Mouse (Mus musculus) forebrain, embryonic 12.5 days (tissue): ENCODE data around the gene Tsc22d1. TPM values are rescaled to one million over a fixed set of nuclear protein-coding genes. Genes with fewer than 3 reads are reported as not detected.

Source experiments
- ATAC-seq: fragments of 200-750 bp; cut with Nextera tagmentation; 2 replicates; pipeline ENCODE4 v1.8.0; 2017; ENCODE audit warnings: moderate TSS enrichment; ENCODE audit not compliant: low FRiP score
- H3K27ac ChIP-seq: fragments of 300-500 bp; sonication (generic); 2 replicates; pipeline ENCODE4 v1.5.1; 2016; ENCODE audit warnings: mild to moderate bottlenecking
- H3K27me3 ChIP-seq: fragments of 300-500 bp; sonication (generic); 2 replicates; pipeline ENCODE4 v1.6.1; 2016; ENCODE audit warnings: mild to moderate bottlenecking
- H3K36me3 ChIP-seq: fragments of 300-500 bp; sonication (generic); replicated peaks from 2 replicates; pipeline ENCODE4 v1.6.1; 2016; ENCODE audit warnings: mild to moderate bottlenecking
- H3K4me1 ChIP-seq: fragments of 300-500 bp; sonication (generic); 2 replicates; pipeline ENCODE4 v1.6.1; 2016
- H3K4me2 ChIP-seq: fragments of 300-500 bp; sonication (generic); 2 replicates; pipeline ENCODE4 v1.6.1; 2016; ENCODE audit warnings: mild to moderate bottlenecking, moderate library complexity
- H3K4me3 ChIP-seq: fragments of 300-500 bp; sonication (generic); replicated peaks from 2 replicates; pipeline ENCODE4 v1.5.1; 2016; ENCODE audit warnings: mild to moderate bottlenecking
- H3K9ac ChIP-seq: fragments of 300-500 bp; sonication (generic); 2 replicates; pipeline ENCODE4 v1.6.1; 2016; ENCODE audit warnings: mild to moderate bottlenecking
- H3K9me3 ChIP-seq: fragments of 300-500 bp; sonication (generic); 2 replicates; pipeline ENCODE4 v1.6.1; 2016
- WGBS: fragments of 180-500 bp; shearing (Covaris S2); methylation state at CpG from one replicate; pipeline ENCODE4 v1.1.7; 2016; 5-methylcytosine and 5-hydroxymethylcytosine counted together
- polyA plus RNA-seq: library from polyadenylated mRNA; unstranded; fragments of >200 nt; fragmentation: Nextera tagmentation; extraction: Ambion mirVana; gene quantifications from 2 replicates; pipeline ENCODE4 v1.2.1, GENCODE M21; 2016

The Tsc22d1 gene
- polyA plus RNA-seq, 1 experiment from 2014 or later, result 460 TPM

GRCm38 (mm10) chr14:76497187-76497586, 82.4 kb downstream of the Tsc22d1 start:
- Histone ChIP-seq H3K4me2 (no peak overlapping the region), H3K4me3 (no peak overlapping the region), H3K27me3 (no peaks in the 10 kb centered on the region), H3K9me3 (no peaks in the 10 kb centered on the region), H3K36me3 (peaks cover 13% of the 10 kb centered on the region), H3K4me1 (peaks cover 17% of the 10 kb centered on the region; the same call in 1 of the 2 replicates), H3K27ac (no peak overlapping the region), H3K9ac (no peak overlapping the region)
- no peak for ATAC-seq
- 46% methylated on average over 9 of the region's 9 CpGs for WGBS

GRCm38 (mm10) chr14:76498210-76498609, 83.4 kb downstream of the Tsc22d1 start:
- WGBS, result 60% methylated on average over 7 of the region's 7 CpGs
- Histone ChIP-seq H3K27ac (no peak overlapping the region), H3K4me3 (no peak overlapping the region), H3K27me3 (no peaks in the 10 kb centered on the region), H3K4me1 (peaks cover 17% of the 10 kb centered on the region; the same call in 1 of the 2 replicates), H3K36me3 (peaks cover 13% of the 10 kb centered on the region), H3K9me3 (no peaks in the 10 kb centered on the region), H3K9ac (no peak overlapping the region), H3K4me2 (no peak overlapping the region)
- ATAC-seq, result no peak

GRCm38 (mm10) chr14:76499492-76499891, 84.7 kb downstream of the Tsc22d1 start:
- WGBS, result 87% methylated on average over 6 of the region's 6 CpGs
- no peaks in the 10 kb centered on the region for H3K27me3 ChIP-seq
- H3K9ac ChIP-seq, result no peak overlapping the region
- peaks cover 21% of the 10 kb centered on the region for H3K4me1 ChIP-seq
- ATAC-seq, result no peak
- H3K9me3 ChIP-seq, result no peaks in the 10 kb centered on the region
- H3K36me3 ChIP-seq, result 0 out of 2 replicates have a peak, but pooled peaks cover under 1% of the 10 kb centered on the region
- no peak overlapping the region for H3K4me2 ChIP-seq
- no peak overlapping the region for H3K27ac ChIP-seq
- H3K4me3 ChIP-seq, result no peak overlapping the region

GRCm38 (mm10) chr14:76500036-76500435, 85.3 kb downstream of the Tsc22d1 start:
- WGBS, result 50% methylated on average over 5 of the region's 5 CpGs
- Histone ChIP-seq H3K36me3 (no peaks in the 10 kb centered on the region), H3K4me3 (no peak overlapping the region), H3K27me3 (no peaks in the 10 kb centered on the region), H3K9me3 (no peaks in the 10 kb centered on the region), H3K4me2 (no peak overlapping the region), H3K9ac (no peak overlapping the region), H3K4me1 (peaks cover 21% of the 10 kb centered on the region), H3K27ac (no peak overlapping the region)
- no peak for ATAC-seq

GRCm38 (mm10) chr14:76503231-76503851, 88.6 kb downstream of the Tsc22d1 start:
- H3K4me1 ChIP-seq, result peaks cover 32% of the 10 kb centered on the region
- no peaks in the 10 kb centered on the region for H3K27me3 ChIP-seq
- H3K9me3 ChIP-seq, result no peaks in the 10 kb centered on the region
- H3K36me3 ChIP-seq, result peaks cover 20% of the 10 kb centered on the region
- peak overlapping the region; percentile 61 for H3K4me3 ChIP-seq
- H3K4me2 ChIP-seq, result peak overlapping the region; percentile 92
- 9% methylated on average over 13 of the region's 13 CpGs for WGBS
- H3K27ac ChIP-seq, result peak overlapping the region; percentile 100
- no peak for ATAC-seq
- peak overlapping the region; percentile 96; the same call in 1 of the 2 replicates for H3K9ac ChIP-seq

GRCm38 (mm10) chr14:76504121-76504737, 89.5 kb downstream of the Tsc22d1 start:
- ATAC-seq, result peak; percentile 95
- Histone ChIP-seq H3K27me3 (no peaks in the 10 kb centered on the region), H3K9ac (peak overlapping the region; percentile 96), H3K4me2 (peak overlapping the region; percentile 92), H3K4me1 (peaks cover 31% of the 10 kb centered on the region), H3K4me3 (peak overlapping the region; percentile 61), H3K36me3 (peaks cover 22% of the 10 kb centered on the region), H3K9me3 (no peaks in the 10 kb centered on the region), H3K27ac (peak overlapping the region; percentile 100)
- WGBS, result under 1% methylated on average over 40 of the region's 52 CpGs

GRCm38 (mm10) chr14:76505101-76505438, 90.3 kb downstream of the Tsc22d1 start:
- H3K9me3 ChIP-seq, result no peaks in the 10 kb centered on the region
- peak overlapping the region; percentile 92 for H3K4me2 ChIP-seq
- 0% methylated on average over 10 of the region's 10 CpGs for WGBS
- H3K27me3 ChIP-seq, result no peaks in the 10 kb centered on the region
- ATAC-seq, result no peak
- H3K9ac ChIP-seq, result peak overlapping the region; percentile 96
- peak overlapping the region; percentile 100 for H3K27ac ChIP-seq
- peaks cover 30% of the 10 kb centered on the region for H3K4me1 ChIP-seq
- peaks cover 30% of the 10 kb centered on the region for H3K36me3 ChIP-seq
- peak overlapping the region; percentile 61 for H3K4me3 ChIP-seq

GRCm38 (mm10) chr14:76505439-76506220, 90.9 kb downstream of the Tsc22d1 start:
- peaks cover 34% of the 10 kb centered on the region for H3K36me3 ChIP-seq
- peak overlapping the region; percentile 61 for H3K4me3 ChIP-seq
- ATAC-seq, result peak; percentile 83
- peaks cover 28% of the 10 kb centered on the region for H3K4me1 ChIP-seq
- peak overlapping the region; percentile 96 for H3K9ac ChIP-seq
- peak overlapping the region; percentile 92 for H3K4me2 ChIP-seq
- H3K27ac ChIP-seq, result peak overlapping the region; percentile 100
- no peaks in the 10 kb centered on the region for H3K27me3 ChIP-seq
- WGBS, result under 1% methylated on average over 31 of the region's 31 CpGs
- no peaks in the 10 kb centered on the region for H3K9me3 ChIP-seq

GRCm38 (mm10) chr14:76506425-76507205, 91.9 kb downstream of the Tsc22d1 start:
- peaks cover 34% of the 10 kb centered on the region for H3K36me3 ChIP-seq
- peak overlapping the region; percentile 92 for H3K4me2 ChIP-seq
- no peak for ATAC-seq
- peaks cover 28% of the 10 kb centered on the region for H3K4me1 ChIP-seq
- no peaks in the 10 kb centered on the region for H3K27me3 ChIP-seq
- H3K9me3 ChIP-seq, result no peaks in the 10 kb centered on the region
- peak overlapping the region; percentile 96 for H3K9ac ChIP-seq
- peak overlapping the region; percentile 61 for H3K4me3 ChIP-seq
- WGBS, result 51% methylated on average over 27 of the region's 27 CpGs
- peak overlapping the region; percentile 100 for H3K27ac ChIP-seq

- peak overlapping the region; percentile 32; the same call in 1 of the 2 replicates for H3K27ac ChIP-seq
- 94% methylated on average over 7 of the region's 7 CpGs for WGBS
- H3K4me1 ChIP-seq, result peaks cover 26% of the 10 kb centered on the region
- no peaks in the 10 kb centered on the region for H3K9me3 ChIP-seq
- H3K4me3 ChIP-seq, result peak overlapping the region; percentile 61; the same call in 1 of the 2 replicates
- H3K27me3 ChIP-seq, result no peaks in the 10 kb centered on the region
- peak overlapping the region; percentile 92 for H3K4me2 ChIP-seq
- H3K36me3 ChIP-seq, result peaks cover 34% of the 10 kb centered on the region
- no peak for ATAC-seq
- H3K9ac ChIP-seq, result no peak overlapping the region
These were observed 92.6 kb downstream of the Tsc22d1 start for GRCm38 (mm10) chr14:76507357-76507756.

- no peak for ATAC-seq
- Histone ChIP-seq H3K27ac (peak overlapping the region; percentile 42; the same call in 1 of the 2 replicates), H3K27me3 (no peaks in the 10 kb centered on the region), H3K9ac (no peak overlapping the region), H3K4me1 (peaks cover 26% of the 10 kb centered on the region), H3K9me3 (no peaks in the 10 kb centered on the region), H3K4me3 (no peak overlapping the region), H3K36me3 (peaks cover 34% of the 10 kb centered on the region), H3K4me2 (no peak overlapping the region)
- 91% methylated on average over 9 of the region's 9 CpGs for WGBS
These were observed 93.2 kb downstream of the Tsc22d1 start for GRCm38 (mm10) chr14:76507804-76508500.
